Mouse (Mus musculus): ENCODE results near the gene Tnip1. TPM values are rescaled to one million over a fixed set of nuclear protein-coding genes. Genes with fewer than 3 reads are reported as not detected.

Tnip1 gene
- total and polyA plus RNA-seq, 3 experiments: 9.6 to 31.9 (median 17.3) TPM

DNA sequence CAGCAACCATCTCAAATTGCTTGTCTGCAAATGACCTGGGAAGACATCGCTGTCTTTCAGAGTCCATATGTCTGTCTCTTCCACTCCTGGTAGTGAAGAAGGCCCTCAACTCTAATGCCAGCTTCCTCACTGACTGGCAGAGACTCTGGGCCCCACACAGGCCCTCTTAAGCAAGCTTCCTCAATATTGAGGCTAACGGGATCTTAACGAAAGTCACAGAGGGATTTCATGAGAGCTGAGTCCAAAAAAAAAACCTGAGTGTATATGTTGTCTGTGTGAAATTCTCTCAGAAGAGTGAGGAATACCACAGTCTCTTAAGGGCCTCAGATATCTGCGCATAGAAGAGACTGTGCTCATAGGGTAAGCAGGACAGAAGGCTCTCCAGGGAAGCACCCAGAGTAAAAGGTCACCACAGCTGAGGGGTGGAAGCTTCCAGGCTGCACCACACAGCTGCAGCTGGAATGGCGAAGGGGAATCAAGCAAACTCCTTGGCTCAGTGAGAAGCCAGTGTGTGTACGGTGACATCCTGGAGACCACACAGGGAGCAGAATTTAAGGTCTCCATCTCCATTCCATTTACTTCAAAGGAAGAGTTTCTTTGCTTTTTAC, 41.6 kb downstream of the Tnip1 start:
- TF ChIP-seq GATA1 (IDR thresholded peaks at IDR 0.05; ENCODE audit: borderline replicate concordance, low read length) (no peak), CTCF (IDR thresholded peaks at IDR 0.05; ENCODE audit: low read depth, low read length) (no peak), POLR2AphosphoS5 (IDR thresholded peaks at IDR 0.05; ENCODE audit: insufficient replicate concordance, low read depth, low read length) (no peak), TAL1 (conservative IDR thresholded peaks at IDR 0.05; ENCODE audit: low read depth, low read length) (no peak), GATA2 (IDR thresholded peaks at IDR 0.05; ENCODE audit: borderline replicate concordance, low read depth, low read length) (no peak)
- H3K36me3 ChIP-seq (replicated peaks): peaks cover 81% of the 10 kb centered on the region
- DNase-seq (ENCODE audit: low spot score): no peak
- H3K4me1 ChIP-seq (ENCODE audit: insufficient read depth, low read depth, low read length): no peaks in the 10 kb centered on the region
- H3K4me3 ChIP-seq (ENCODE audit: low read depth, low read length): no peak overlapping the region
- H3K27me3 ChIP-seq (ENCODE audit: insufficient read depth, low read length): no peaks in the 10 kb centered on the region
- no peaks in the 10 kb centered on the region for H3K9me3 ChIP-seq (replicated peaks)
- ATAC-seq (ENCODE audit: extremely low read depth, insufficient number of reproducible peaks, low FRiP score, poor library complexity, severe bottlenecking): no peak

DNA sequence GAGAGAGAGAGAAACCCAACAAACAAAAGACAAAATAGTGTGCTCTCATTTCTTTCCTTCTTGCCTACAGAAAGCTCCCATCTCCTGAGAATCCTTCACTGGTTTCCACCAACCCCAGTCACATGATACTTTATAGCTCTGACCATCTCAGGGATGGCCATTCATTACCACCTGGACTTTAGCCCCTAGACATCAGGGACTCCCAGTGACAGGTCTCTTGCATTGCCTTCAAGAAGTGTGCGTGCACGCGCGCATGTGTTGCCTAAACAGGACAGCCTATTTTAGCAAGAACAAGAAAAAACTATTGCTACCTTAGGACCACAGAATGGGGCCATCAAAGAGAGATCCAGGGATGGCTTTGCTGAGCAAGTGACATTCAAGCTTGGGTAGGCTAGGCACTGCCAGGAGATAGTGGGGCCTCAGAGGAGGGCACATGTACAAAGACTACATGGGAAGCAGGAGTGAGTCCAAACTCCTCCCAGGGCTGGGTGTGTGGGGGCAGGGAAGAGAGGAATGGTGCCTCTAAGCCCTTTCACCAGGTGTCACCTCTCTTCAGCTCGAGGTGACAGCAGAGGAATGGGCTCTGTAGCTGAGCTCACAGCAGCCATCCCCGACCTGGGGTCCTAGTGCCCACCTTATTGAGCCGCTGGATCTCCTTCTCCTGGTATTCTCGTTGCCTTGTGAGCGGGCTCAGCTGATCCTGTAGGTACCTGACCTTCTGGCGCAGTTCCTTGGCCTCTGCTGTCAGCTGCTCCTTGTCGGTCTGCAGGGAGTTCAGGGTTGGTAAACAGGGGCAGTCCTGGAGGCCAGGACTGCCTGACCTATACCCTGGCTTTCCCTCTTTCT, 42.4 kb downstream of the Tnip1 start:
- H3K4me3 ChIP-seq (ENCODE audit: low read depth, low read length): no peak overlapping the region
- no peaks in the 10 kb centered on the region for H3K9me3 ChIP-seq (replicated peaks)
- no peaks in the 10 kb centered on the region for H3K27me3 ChIP-seq (ENCODE audit: insufficient read depth, low read length)
- DNase-seq (ENCODE audit: low spot score) (no peak), ATAC-seq (ENCODE audit: extremely low read depth, insufficient number of reproducible peaks, low FRiP score, poor library complexity, severe bottlenecking) (no peak)
- TF ChIP-seq CTCF (IDR thresholded peaks at IDR 0.05; ENCODE audit: low read depth, low read length) (no peak), POLR2AphosphoS5 (IDR thresholded peaks at IDR 0.05; ENCODE audit: insufficient replicate concordance, low read depth, low read length) (no peak), GATA1 (IDR thresholded peaks at IDR 0.05; ENCODE audit: borderline replicate concordance, low read length) (no peak), GATA2 (IDR thresholded peaks at IDR 0.05; ENCODE audit: borderline replicate concordance, low read depth, low read length) (no peak), TAL1 (conservative IDR thresholded peaks at IDR 0.05; ENCODE audit: low read depth, low read length) (no peak)
- peaks cover 83% of the 10 kb centered on the region for H3K36me3 ChIP-seq (replicated peaks)
- no peaks in the 10 kb centered on the region for H3K4me1 ChIP-seq (ENCODE audit: insufficient read depth, low read depth, low read length)

DNA sequence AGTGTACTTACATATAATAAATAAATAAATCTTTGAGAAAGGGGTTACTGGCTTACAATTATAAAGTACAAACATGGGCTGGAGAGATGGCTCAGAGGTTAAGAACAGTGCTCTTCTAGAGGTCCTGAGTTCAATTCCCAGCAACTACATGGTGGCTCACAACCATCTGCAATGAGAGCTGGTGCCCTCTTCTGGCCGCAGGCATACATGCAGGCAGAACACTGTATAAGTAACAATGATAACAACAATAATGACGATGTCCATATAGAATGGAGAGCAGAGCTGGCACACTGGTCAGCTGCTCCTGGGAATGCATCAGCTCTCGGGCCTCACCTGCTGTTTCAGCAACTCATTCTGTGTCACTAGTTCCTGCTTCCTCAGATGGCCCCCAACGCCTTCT, 44.4 kb downstream of the Tnip1 start:
- no peaks in the 10 kb centered on the region for H3K4me1 ChIP-seq (ENCODE audit: insufficient read depth, low read depth, low read length)
- no peak for DNase-seq (ENCODE audit: low spot score)
- H3K9me3 ChIP-seq (replicated peaks): no peaks in the 10 kb centered on the region
- no peak for ATAC-seq (ENCODE audit: extremely low read depth, insufficient number of reproducible peaks, low FRiP score, poor library complexity, severe bottlenecking)
- no peak overlapping the region for H3K4me3 ChIP-seq (ENCODE audit: low read depth, low read length)
- TF ChIP-seq GATA1 (IDR thresholded peaks at IDR 0.05; ENCODE audit: borderline replicate concordance, low read length): no peak
- TF ChIP-seq CTCF (IDR thresholded peaks at IDR 0.05; ENCODE audit: low read depth, low read length): peak; percentile 27; the same call in 1 of the 2 replicates
- no peak for TF ChIP-seq TAL1 (conservative IDR thresholded peaks at IDR 0.05; ENCODE audit: low read depth, low read length)
- H3K36me3 ChIP-seq (replicated peaks): peaks cover 91% of the 10 kb centered on the region
- no peaks in the 10 kb centered on the region for H3K27me3 ChIP-seq (ENCODE audit: insufficient read depth, low read length)

DNA sequence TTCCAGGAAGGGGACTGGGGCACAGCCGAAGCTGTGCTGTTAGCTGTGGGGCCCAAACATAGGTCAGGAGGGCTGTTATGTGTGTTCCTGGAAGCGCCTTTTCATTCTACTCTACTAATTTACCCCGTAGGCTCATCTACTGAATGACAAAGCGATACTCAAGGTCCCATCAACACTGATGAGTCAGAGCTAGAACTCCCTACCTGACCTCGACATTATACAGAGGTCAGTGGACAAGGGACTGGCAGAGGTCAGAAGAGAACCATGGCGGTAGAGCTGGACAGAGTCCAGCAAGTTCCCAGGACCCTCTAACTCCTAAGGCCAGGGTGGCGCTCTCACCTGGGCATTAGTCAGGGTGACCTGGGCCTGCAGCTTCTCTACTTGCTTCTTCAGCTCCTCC, 45.3 kb downstream of the Tnip1 start:
- H3K36me3 ChIP-seq (replicated peaks): peaks cover 91% of the 10 kb centered on the region
- DNase-seq (ENCODE audit: low spot score) (no peak), ATAC-seq (ENCODE audit: extremely low read depth, insufficient number of reproducible peaks, low FRiP score, poor library complexity, severe bottlenecking) (no peak)
- H3K4me1 ChIP-seq (ENCODE audit: insufficient read depth, low read depth, low read length): no peaks in the 10 kb centered on the region
- no peak for TF ChIP-seq POLR2AphosphoS5 (IDR thresholded peaks at IDR 0.05; ENCODE audit: insufficient replicate concordance, low read depth, low read length)
- no peak for TF ChIP-seq TAL1 (conservative IDR thresholded peaks at IDR 0.05; ENCODE audit: low read depth, low read length)
- no peak for TF ChIP-seq CTCF (IDR thresholded peaks at IDR 0.05; ENCODE audit: low read depth, low read length)
- TF ChIP-seq GATA2 (IDR thresholded peaks at IDR 0.05; ENCODE audit: borderline replicate concordance, low read depth, low read length): no peak
- TF ChIP-seq GATA1 (IDR thresholded peaks at IDR 0.05; ENCODE audit: borderline replicate concordance, low read length): no peak
- no peak overlapping the region for H3K4me3 ChIP-seq (ENCODE audit: low read depth, low read length)
- H3K27me3 ChIP-seq (ENCODE audit: insufficient read depth, low read length): no peaks in the 10 kb centered on the region
- H3K9me3 ChIP-seq (replicated peaks): no peaks in the 10 kb centered on the region

GRCm38 (mm10) chr11:54913841-54914240, 48.9 kb downstream of the Tnip1 start:
- H3K4me1 ChIP-seq (ENCODE audit: insufficient read depth, low read depth, low read length): no peaks in the 10 kb centered on the region
- peaks cover 91% of the 10 kb centered on the region for H3K36me3 ChIP-seq (replicated peaks)
- H3K9me3 ChIP-seq (replicated peaks): no peaks in the 10 kb centered on the region
- H3K27me3 ChIP-seq (ENCODE audit: insufficient read depth, low read length): no peaks in the 10 kb centered on the region
- DNase-seq (ENCODE audit: low spot score): no peak
- ATAC-seq (ENCODE audit: extremely low read depth, insufficient number of reproducible peaks, low FRiP score, poor library complexity, severe bottlenecking): no peak
- H3K4me3 ChIP-seq (ENCODE audit: low read depth, low read length): no peak overlapping the region
- TF ChIP-seq TAL1 (conservative IDR thresholded peaks at IDR 0.05; ENCODE audit: low read depth, low read length): no peak
- no peak for TF ChIP-seq POLR2AphosphoS5 (IDR thresholded peaks at IDR 0.05; ENCODE audit: insufficient replicate concordance, low read depth, low read length)
- no peak for TF ChIP-seq CTCF (IDR thresholded peaks at IDR 0.05; ENCODE audit: low read depth, low read length)
- no peak for TF ChIP-seq GATA2 (IDR thresholded peaks at IDR 0.05; ENCODE audit: borderline replicate concordance, low read depth, low read length)
- TF ChIP-seq GATA1 (IDR thresholded peaks at IDR 0.05; ENCODE audit: borderline replicate concordance, low read length): no peak

GRCm38 (mm10) chr11:54912503-54913316, 50.0 kb downstream of the Tnip1 start:
- no peak for DNase-seq (ENCODE audit: low spot score)
- Histone ChIP-seq H3K27me3 (ENCODE audit: insufficient read depth, low read length) (no peaks in the 10 kb centered on the region), H3K4me3 (ENCODE audit: low read depth, low read length) (no peak overlapping the region), H3K9me3 (replicated peaks) (no peaks in the 10 kb centered on the region), H3K4me1 (ENCODE audit: insufficient read depth, low read depth, low read length) (no peaks in the 10 kb centered on the region), H3K36me3 (replicated peaks) (peaks cover 81% of the 10 kb centered on the region)
- ATAC-seq (ENCODE audit: extremely low read depth, insufficient number of reproducible peaks, low FRiP score, poor library complexity, severe bottlenecking): no peak
- no peak for TF ChIP-seq GATA2 (IDR thresholded peaks at IDR 0.05; ENCODE audit: borderline replicate concordance, low read depth, low read length)
- no peak for TF ChIP-seq POLR2AphosphoS5 (IDR thresholded peaks at IDR 0.05; ENCODE audit: insufficient replicate concordance, low read depth, low read length)
- TF ChIP-seq CTCF (IDR thresholded peaks at IDR 0.05; ENCODE audit: low read depth, low read length): no peak
- no peak for TF ChIP-seq TAL1 (conservative IDR thresholded peaks at IDR 0.05; ENCODE audit: low read depth, low read length)
- TF ChIP-seq GATA1 (IDR thresholded peaks at IDR 0.05; ENCODE audit: borderline replicate concordance, low read length): no peak

All from G1E (cell line).